Mouse (Mus musculus): Measurements from ENCODE around the gene Ddx50. TPM values are rescaled to one million over a fixed set of nuclear protein-coding genes. Genes with fewer than 3 reads are reported as not detected.

Ddx50 gene
- polyA plus RNA-seq, 1 experiment from 2014 or later: 35.4 TPM

DNA sequence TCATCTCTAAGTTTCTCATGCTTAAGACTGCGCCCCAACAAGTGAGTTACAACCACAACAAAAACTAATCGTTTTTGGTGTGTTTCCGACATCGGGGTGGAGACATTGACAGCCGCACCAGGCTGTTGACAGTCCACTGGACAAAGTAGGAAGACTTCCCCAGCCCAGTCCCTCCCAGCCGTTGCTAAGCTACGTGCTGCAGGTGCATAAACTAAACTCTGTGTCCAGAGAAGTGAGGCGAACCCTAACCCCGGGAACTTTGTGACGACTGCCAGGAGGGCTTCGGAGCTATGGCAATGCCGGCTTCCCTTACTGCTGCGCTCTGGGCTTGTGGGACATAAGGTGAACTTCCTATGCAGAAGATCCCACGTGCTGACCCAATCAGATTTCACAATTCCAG lies 18.2 kb upstream of the Ddx50 start:
- WGBS (ENCODE audit: insufficient replicate concordance): 74% methylated on average over 14 of the region's 14 CpGs
- H3K27ac ChIP-seq (ENCODE audit: low read length): no peak overlapping the region
- no peaks in the 10 kb centered on the region for H3K36me3 ChIP-seq (ENCODE audit: control insufficient read depth, insufficient read depth)
- no peak overlapping the region for H3K4me2 ChIP-seq (ENCODE audit: low read depth, low read length)
- no peak overlapping the region for H3K9ac ChIP-seq (ENCODE audit: low read depth, low read length)
- H3K4me3 ChIP-seq (ENCODE audit: low read depth, low read length): no peak overlapping the region
- ATAC-seq (ENCODE audit: low read depth): no peak
- H3K27me3 ChIP-seq (ENCODE audit: control insufficient read depth, insufficient read depth, low read depth, low read length): no peaks in the 10 kb centered on the region; the same call in 1 of the 2 replicates
- no peaks in the 10 kb centered on the region for H3K9me3 ChIP-seq (replicated peaks; ENCODE audit: control insufficient read depth, low read length)
- H3K4me1 ChIP-seq (ENCODE audit: control insufficient read depth, low read depth, low read length): peaks cover 4% of the 10 kb centered on the region; the same call in 1 of the 2 replicates

DNA sequence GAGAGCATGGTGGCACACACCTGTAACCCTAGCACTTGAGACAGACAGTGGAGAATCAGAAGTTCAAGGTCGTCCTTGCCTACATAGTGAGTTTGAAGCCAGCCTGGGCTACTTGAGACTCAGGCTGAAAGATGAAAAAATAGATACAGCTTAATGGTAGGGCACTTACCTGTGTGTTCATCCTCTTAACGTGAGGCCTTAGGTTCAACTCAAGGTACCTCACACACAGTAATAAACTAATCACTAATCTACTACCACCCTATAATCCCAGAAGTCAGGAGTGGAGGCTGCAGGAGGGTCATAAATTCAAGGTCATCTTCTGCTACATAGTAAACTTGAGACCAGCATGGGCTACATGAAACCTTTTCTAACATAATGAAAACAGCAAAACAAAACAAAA lies 17.4 kb upstream of the Ddx50 start:
- H3K4me2 ChIP-seq (ENCODE audit: low read depth, low read length): no peak overlapping the region
- no peak for ATAC-seq (ENCODE audit: low read depth)

DNA sequence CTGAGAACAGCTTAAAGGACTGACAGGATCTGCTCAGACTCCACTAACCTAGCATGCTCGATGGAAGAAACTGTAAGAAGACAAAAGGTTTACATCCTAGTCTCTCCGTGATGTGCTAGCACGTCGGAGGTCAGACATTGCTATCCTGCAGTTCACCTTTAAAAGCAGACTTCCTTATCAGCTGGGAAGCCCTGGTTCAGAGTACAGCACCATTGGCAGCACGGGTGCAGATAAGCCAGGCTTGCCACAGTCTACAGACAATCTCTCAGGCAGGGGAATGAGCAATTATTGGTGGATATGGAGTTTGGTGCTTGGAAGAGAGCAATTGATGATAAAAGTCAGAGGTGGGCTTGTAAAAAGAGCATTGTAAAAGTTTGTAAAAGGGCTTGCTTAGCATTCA lies 17.0 kb upstream of the Ddx50 start:
- no peak overlapping the region for H3K27ac ChIP-seq (ENCODE audit: low read length)
- no peaks in the 10 kb centered on the region for H3K9me3 ChIP-seq (replicated peaks; ENCODE audit: control insufficient read depth, low read length)
- 16% methylated on average over 5 of the region's 5 CpGs for WGBS (ENCODE audit: insufficient replicate concordance)
- H3K9ac ChIP-seq (ENCODE audit: low read depth, low read length): no peak overlapping the region
- peak; percentile 86 for ATAC-seq (ENCODE audit: low read depth)
- H3K4me3 ChIP-seq (ENCODE audit: low read depth, low read length): no peak overlapping the region
- no peak overlapping the region for H3K4me2 ChIP-seq (ENCODE audit: low read depth, low read length)
- H3K27me3 ChIP-seq (ENCODE audit: control insufficient read depth, insufficient read depth, low read depth, low read length): no peaks in the 10 kb centered on the region; the same call in none of the 2 replicates
- no peaks in the 10 kb centered on the region for H3K36me3 ChIP-seq (ENCODE audit: control insufficient read depth, insufficient read depth)
- H3K4me1 ChIP-seq (ENCODE audit: control insufficient read depth, low read depth, low read length): peaks cover 4% of the 10 kb centered on the region; the same call in 1 of the 2 replicates

More for the DNA sequence above, 17.4 kb upstream of the Ddx50 start:
- H3K9ac ChIP-seq (ENCODE audit: low read depth, low read length): no peak overlapping the region
- H3K9me3 ChIP-seq (replicated peaks; ENCODE audit: control insufficient read depth, low read length): no peaks in the 10 kb centered on the region
- H3K27me3 ChIP-seq (ENCODE audit: control insufficient read depth, insufficient read depth, low read depth, low read length): no peaks in the 10 kb centered on the region; the same call in none of the 2 replicates
- H3K4me3 ChIP-seq (ENCODE audit: low read depth, low read length): no peak overlapping the region
- no peak overlapping the region for H3K27ac ChIP-seq (ENCODE audit: low read length)
- no peaks in the 10 kb centered on the region for H3K36me3 ChIP-seq (ENCODE audit: control insufficient read depth, insufficient read depth)
- WGBS (ENCODE audit: insufficient replicate concordance): 62% methylated on average over 2 of the region's 2 CpGs
- peaks cover 4% of the 10 kb centered on the region; the same call in 1 of the 2 replicates for H3K4me1 ChIP-seq (ENCODE audit: control insufficient read depth, low read depth, low read length)

- Histone ChIP-seq H3K4me2 (ENCODE audit: low read depth, low read length) (peak overlapping the region; percentile 48), H3K4me3 (ENCODE audit: low read depth, low read length) (peak overlapping the region; percentile 28), H3K27me3 (ENCODE audit: control insufficient read depth, insufficient read depth, low read depth, low read length) (no peaks in the 10 kb centered on the region; the same call in none of the 2 replicates), H3K36me3 (ENCODE audit: control insufficient read depth, insufficient read depth) (no peaks in the 10 kb centered on the region), H3K4me1 (ENCODE audit: control insufficient read depth, low read depth, low read length) (peaks cover 4% of the 10 kb centered on the region; the same call in 1 of the 2 replicates), H3K27ac (ENCODE audit: low read length) (no peak overlapping the region), H3K9me3 (replicated peaks; ENCODE audit: control insufficient read depth, low read length) (no peaks in the 10 kb centered on the region), H3K9ac (ENCODE audit: low read depth, low read length) (no peak overlapping the region)
- 17% methylated on average over 27 of the region's 27 CpGs for WGBS (ENCODE audit: insufficient replicate concordance)
- ATAC-seq (ENCODE audit: low read depth): no peak
Measured at GRCm38 (mm10) chr10:62664963-62665590, 14.1 kb upstream of the Ddx50 start.

DNA sequence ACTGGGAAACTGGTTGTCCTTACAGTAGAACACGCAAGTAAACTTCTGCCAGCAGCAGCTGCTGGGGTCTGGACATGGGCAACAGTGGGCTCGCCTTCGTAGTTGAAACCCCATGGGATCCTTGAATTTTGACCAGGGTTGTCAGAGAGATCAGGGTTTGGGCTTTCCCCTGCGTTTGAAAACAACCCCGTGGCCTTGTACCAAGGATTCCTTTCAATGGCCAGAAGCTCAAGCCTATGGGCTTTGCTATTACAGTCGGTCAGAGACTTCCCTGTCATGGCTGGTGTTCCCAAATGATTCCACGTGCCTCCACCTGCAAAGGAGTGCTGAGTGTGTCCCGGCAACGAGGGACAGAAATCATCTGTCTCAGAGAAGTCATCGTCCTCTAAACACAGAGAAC lies 13.2 kb upstream of the Ddx50 start:
- H3K4me3 ChIP-seq (ENCODE audit: low read depth, low read length): no peak overlapping the region
- no peaks in the 10 kb centered on the region; the same call in none of the 2 replicates for H3K27me3 ChIP-seq (ENCODE audit: control insufficient read depth, insufficient read depth, low read depth, low read length)
- H3K36me3 ChIP-seq (ENCODE audit: control insufficient read depth, insufficient read depth): no peaks in the 10 kb centered on the region
- no peak overlapping the region for H3K4me2 ChIP-seq (ENCODE audit: low read depth, low read length)
- no peaks in the 10 kb centered on the region for H3K9me3 ChIP-seq (replicated peaks; ENCODE audit: control insufficient read depth, low read length)
- H3K9ac ChIP-seq (ENCODE audit: low read depth, low read length): no peak overlapping the region
- peaks cover 4% of the 10 kb centered on the region; the same call in 1 of the 2 replicates for H3K4me1 ChIP-seq (ENCODE audit: control insufficient read depth, low read depth, low read length)
- ATAC-seq (ENCODE audit: low read depth): no peak
- WGBS (ENCODE audit: insufficient replicate concordance): 76% methylated on average over 10 of the region's 10 CpGs
- no peak overlapping the region for H3K27ac ChIP-seq (ENCODE audit: low read length)

DNA sequence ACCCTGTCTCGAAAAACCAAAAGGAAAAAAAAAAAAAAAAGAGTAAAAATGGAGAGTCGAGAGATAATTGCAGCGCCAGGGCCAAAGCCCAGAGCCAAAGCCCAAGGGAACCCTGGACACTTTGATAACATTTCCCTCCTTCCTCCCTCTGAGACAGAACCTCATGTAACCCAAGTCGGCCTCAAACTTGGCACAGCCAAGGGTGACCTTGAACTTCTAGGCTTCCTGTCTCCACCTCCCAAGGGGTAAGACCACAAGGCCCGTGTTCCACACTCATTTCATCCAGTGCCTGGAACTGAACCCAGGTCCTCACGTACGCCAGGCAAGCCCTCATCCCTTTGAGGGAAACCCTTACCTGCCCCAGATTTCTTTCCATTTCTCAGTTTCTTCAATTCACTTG lies 5.7 kb upstream of the Ddx50 start:
- Histone ChIP-seq H3K4me3 (ENCODE audit: low read depth, low read length) (no peak overlapping the region), H3K9me3 (replicated peaks; ENCODE audit: control insufficient read depth, low read length) (no peaks in the 10 kb centered on the region), H3K4me2 (ENCODE audit: low read depth, low read length) (no peak overlapping the region), H3K9ac (ENCODE audit: low read depth, low read length) (no peak overlapping the region), H3K27me3 (ENCODE audit: control insufficient read depth, insufficient read depth, low read depth, low read length) (no peaks in the 10 kb centered on the region), H3K27ac (ENCODE audit: low read length) (no peak overlapping the region), H3K36me3 (ENCODE audit: control insufficient read depth, insufficient read depth) (no peaks in the 10 kb centered on the region), H3K4me1 (ENCODE audit: control insufficient read depth, low read depth, low read length) (peaks cover 4% of the 10 kb centered on the region)
- 69% methylated on average over 6 of the region's 7 CpGs for WGBS (ENCODE audit: insufficient replicate concordance)
- ATAC-seq (ENCODE audit: low read depth): no peak

- ATAC-seq (ENCODE audit: low read depth): no peak
- peak overlapping the region; percentile 85 for H3K4me2 ChIP-seq (ENCODE audit: low read depth, low read length)
- H3K9ac ChIP-seq (ENCODE audit: low read depth, low read length): peak overlapping the region; percentile 89
- no peaks in the 10 kb centered on the region for H3K27me3 ChIP-seq (ENCODE audit: control insufficient read depth, insufficient read depth, low read depth, low read length)
- peaks cover 12% of the 10 kb centered on the region for H3K4me1 ChIP-seq (ENCODE audit: control insufficient read depth, low read depth, low read length)
- peak overlapping the region; percentile 99 for H3K4me3 ChIP-seq (ENCODE audit: low read depth, low read length)
- WGBS (ENCODE audit: insufficient replicate concordance): 20% methylated on average over 3 of the region's 3 CpGs
- H3K27ac ChIP-seq (ENCODE audit: low read length): peak overlapping the region; percentile 91
- no peaks in the 10 kb centered on the region for H3K36me3 ChIP-seq (ENCODE audit: control insufficient read depth, insufficient read depth)
- H3K9me3 ChIP-seq (replicated peaks; ENCODE audit: control insufficient read depth, low read length): no peaks in the 10 kb centered on the region
Measured at GRCm38 (mm10) chr10:62651961-62652360, 943 bp upstream of the Ddx50 start.

DNA sequence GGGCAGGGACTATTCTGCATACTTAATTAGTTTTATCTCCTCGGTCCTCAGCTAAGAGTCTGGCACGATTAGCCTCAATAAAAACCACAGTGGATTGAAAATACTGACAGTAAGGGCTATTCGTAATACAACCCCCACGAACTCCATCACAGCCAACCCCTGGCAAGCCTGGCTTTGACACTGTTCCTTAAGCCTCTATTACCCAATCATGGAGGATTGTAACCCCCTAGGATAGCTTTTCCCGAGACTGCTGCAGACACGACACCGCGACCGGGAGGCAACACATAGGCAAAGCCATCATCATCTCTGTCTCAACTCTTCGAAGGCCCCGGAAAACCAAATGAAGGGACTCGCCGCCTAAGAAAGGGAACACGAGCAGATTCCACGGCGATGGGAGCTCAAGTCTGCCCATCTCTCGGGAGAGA lies 648 bp downstream of the Ddx50 start:
- Histone ChIP-seq H3K36me3 (ENCODE audit: control insufficient read depth, insufficient read depth) (peaks cover 5% of the 10 kb centered on the region), H3K27ac (ENCODE audit: low read length) (peak overlapping the region; percentile 91), H3K27me3 (ENCODE audit: control insufficient read depth, insufficient read depth, low read depth, low read length) (no peaks in the 10 kb centered on the region), H3K4me3 (ENCODE audit: low read depth, low read length) (peak overlapping the region; percentile 99), H3K9ac (ENCODE audit: low read depth, low read length) (peak overlapping the region; percentile 89), H3K4me2 (ENCODE audit: low read depth, low read length) (peak overlapping the region; percentile 85), H3K4me1 (ENCODE audit: control insufficient read depth, low read depth, low read length) (peaks cover 12% of the 10 kb centered on the region), H3K9me3 (replicated peaks; ENCODE audit: control insufficient read depth, low read length) (no peaks in the 10 kb centered on the region)
- WGBS (ENCODE audit: insufficient replicate concordance): under 1% methylated on average over 17 of the region's 17 CpGs
- ATAC-seq (ENCODE audit: low read depth): no peak

GRCm38 (mm10) chr10:62604161-62604560 lies 46.9 kb downstream of the Ddx50 start:
- H3K27me3 ChIP-seq (ENCODE audit: control insufficient read depth, insufficient read depth, low read depth, low read length): no peaks in the 10 kb centered on the region
- WGBS (ENCODE audit: insufficient replicate concordance): 77% methylated on average over 3 of the region's 3 CpGs
- H3K4me3 ChIP-seq (ENCODE audit: low read depth, low read length): no peak overlapping the region
- H3K9ac ChIP-seq (ENCODE audit: low read depth, low read length): no peak overlapping the region
- no peak for ATAC-seq (ENCODE audit: low read depth)
- H3K9me3 ChIP-seq (replicated peaks; ENCODE audit: control insufficient read depth, low read length): no peaks in the 10 kb centered on the region
- H3K36me3 ChIP-seq (ENCODE audit: control insufficient read depth, insufficient read depth): no peaks in the 10 kb centered on the region
- H3K27ac ChIP-seq (ENCODE audit: low read length): no peak overlapping the region
- H3K4me2 ChIP-seq (ENCODE audit: low read depth, low read length): no peak overlapping the region
- H3K4me1 ChIP-seq (ENCODE audit: control insufficient read depth, low read depth, low read length): peaks cover 22% of the 10 kb centered on the region

Data from liver, embryonic 16.5 days (tissue).